Mouse (Mus musculus): ENCODE measurements around the gene Mfsd12. TPM values are rescaled to one million over a fixed set of nuclear protein-coding genes. Genes with fewer than 3 reads are reported as not detected.
A peak's percentile ranks its signal among the peaks of the same experiment; 100 is the strongest.

Mfsd12 gene
- polyA plus RNA-seq, 1 experiment from 2014 or later = 13.4 TPM

GRCm38 (mm10) chr10:81320550-81321347 lies 36.5 kb upstream of the Mfsd12 start, which contains the start of gene Cactin:
Gene Cactin, plus strand, starts transcription at chr10:81321103.
- ATAC-seq (ENCODE audit: insufficient number of reproducible peaks, low FRiP score) = peak; percentile 94
- peaks cover 48% of the 10 kb centered on the region for H3K4me1 ChIP-seq (replicated peaks)
- peak within 1 kb of the TSS; percentile 96 for H3K4me3 ChIP-seq
- WGBS = under 1% methylated on average over 68 of the region's 68 CpGs
- H3K9ac ChIP-seq = peak within 1 kb of the TSS; percentile 93
- H3K4me2 ChIP-seq = peak within 1 kb of the TSS; percentile 88
- no peaks in the 10 kb centered on the region for H3K27me3 ChIP-seq (replicated peaks)
- H3K9me3 ChIP-seq (replicated peaks) = no peaks in the 10 kb centered on the region
- H3K36me3 ChIP-seq = peaks cover 52% of the 10 kb centered on the region
- H3K27ac ChIP-seq (ENCODE audit: poor library complexity, severe bottlenecking) = peak within 1 kb of the TSS; percentile 85

- Histone ChIP-seq H3K4me2 (peak overlapping the region; percentile 88), H3K9ac (peak overlapping the region; percentile 93), H3K9me3 (replicated peaks) (no peaks in the 10 kb centered on the region), H3K4me1 (replicated peaks) (peaks cover 44% of the 10 kb centered on the region), H3K27me3 (replicated peaks) (no peaks in the 10 kb centered on the region), H3K36me3 (peaks cover 54% of the 10 kb centered on the region), H3K4me3 (peak overlapping the region; percentile 96), H3K27ac (ENCODE audit: poor library complexity, severe bottlenecking) (peak overlapping the region; percentile 85)
- 2% methylated on average over 20 of the region's 20 CpGs for WGBS
- no peak for ATAC-seq (ENCODE audit: insufficient number of reproducible peaks, low FRiP score)
Observed at GRCm38 (mm10) chr10:81321436-81321835, 35.9 kb upstream of the Mfsd12 start.

GRCm38 (mm10) chr10:81322444-81322843 lies 34.8 kb upstream of the Mfsd12 start:
- no peak for ATAC-seq (ENCODE audit: insufficient number of reproducible peaks, low FRiP score)
- H3K9me3 ChIP-seq (replicated peaks) = no peaks in the 10 kb centered on the region
- no peaks in the 10 kb centered on the region for H3K27me3 ChIP-seq (replicated peaks)
- H3K4me2 ChIP-seq = peak overlapping the region; percentile 88
- H3K36me3 ChIP-seq = peaks cover 63% of the 10 kb centered on the region
- WGBS = 94% methylated on average over 27 of the region's 27 CpGs
- H3K4me3 ChIP-seq = peak overlapping the region; percentile 96; the same call in 1 of the 2 replicates
- H3K9ac ChIP-seq = no peak overlapping the region; the same call in 1 of the 2 replicates
- H3K27ac ChIP-seq (ENCODE audit: poor library complexity, severe bottlenecking) = no peak overlapping the region
- peaks cover 43% of the 10 kb centered on the region for H3K4me1 ChIP-seq (replicated peaks)

GRCm38 (mm10) chr10:81323141-81323775 lies 34.0 kb upstream of the Mfsd12 start:
- Histone ChIP-seq H3K27me3 (replicated peaks) (no peaks in the 10 kb centered on the region), H3K9me3 (replicated peaks) (no peaks in the 10 kb centered on the region), H3K36me3 (peaks cover 57% of the 10 kb centered on the region), H3K4me3 (no peak overlapping the region), H3K4me1 (replicated peaks) (peaks cover 47% of the 10 kb centered on the region), H3K9ac (no peak overlapping the region), H3K27ac (ENCODE audit: poor library complexity, severe bottlenecking) (no peak overlapping the region), H3K4me2 (no peak overlapping the region)
- ATAC-seq (ENCODE audit: insufficient number of reproducible peaks, low FRiP score) = no peak
- 92% methylated on average over 23 of the region's 23 CpGs for WGBS

DNA sequence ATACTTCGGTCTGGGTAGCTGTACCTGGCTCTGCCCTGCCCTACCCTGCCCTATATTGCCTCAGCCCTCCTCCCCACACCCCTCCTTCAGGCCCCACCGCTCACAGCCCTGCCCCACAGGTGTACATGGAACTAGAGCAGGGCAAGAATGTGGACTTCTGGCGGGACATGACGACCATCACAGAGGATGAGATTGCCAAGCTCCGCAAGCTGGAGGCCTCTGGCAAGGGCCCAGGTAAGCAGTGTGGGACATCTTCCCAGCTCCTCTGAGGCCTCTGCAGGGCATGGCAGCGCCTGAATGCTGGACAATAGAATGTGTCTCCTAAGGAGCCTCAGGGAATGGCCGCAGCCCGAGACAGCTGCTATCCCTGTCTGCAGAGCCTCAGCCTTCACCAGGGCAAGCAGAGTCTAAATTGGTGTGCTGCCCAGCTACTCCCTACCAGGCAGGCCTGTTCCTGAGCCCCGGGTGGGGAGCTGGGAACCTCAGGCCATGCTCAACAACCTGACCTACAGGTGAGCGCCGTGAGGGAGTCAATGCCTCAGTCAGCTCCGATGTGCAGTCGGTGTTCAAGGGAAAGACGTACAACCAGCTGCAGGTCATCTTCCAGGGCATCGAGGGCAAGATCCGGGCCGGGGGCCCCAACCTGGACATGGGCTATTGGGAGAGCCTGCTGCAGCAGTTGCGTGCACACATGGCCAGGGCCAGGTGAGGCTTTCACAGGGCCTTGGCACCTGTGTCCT lies 33.3 kb upstream of the Mfsd12 start:
- peaks cover 52% of the 10 kb centered on the region for H3K36me3 ChIP-seq
- no peak overlapping the region for H3K9ac ChIP-seq
- WGBS = 94% methylated on average over 18 of the region's 18 CpGs
- peaks cover 47% of the 10 kb centered on the region for H3K4me1 ChIP-seq (replicated peaks)
- H3K9me3 ChIP-seq (replicated peaks) = no peaks in the 10 kb centered on the region
- ATAC-seq (ENCODE audit: insufficient number of reproducible peaks, low FRiP score) = no peak
- H3K4me3 ChIP-seq = no peak overlapping the region
- no peaks in the 10 kb centered on the region for H3K27me3 ChIP-seq (replicated peaks)
- H3K27ac ChIP-seq (ENCODE audit: poor library complexity, severe bottlenecking) = no peak overlapping the region
- no peak overlapping the region for H3K4me2 ChIP-seq

- H3K36me3 ChIP-seq = peaks cover 52% of the 10 kb centered on the region
- 97% methylated on average over 21 of the region's 21 CpGs for WGBS
- no peak overlapping the region for H3K9ac ChIP-seq
- H3K4me2 ChIP-seq = no peak overlapping the region
- H3K27me3 ChIP-seq (replicated peaks) = no peaks in the 10 kb centered on the region
- H3K4me1 ChIP-seq (replicated peaks) = peaks cover 49% of the 10 kb centered on the region
- no peak for ATAC-seq (ENCODE audit: insufficient number of reproducible peaks, low FRiP score)
- H3K27ac ChIP-seq (ENCODE audit: poor library complexity, severe bottlenecking) = no peak overlapping the region
- no peaks in the 10 kb centered on the region for H3K9me3 ChIP-seq (replicated peaks)
- H3K4me3 ChIP-seq = no peak overlapping the region
Observed at GRCm38 (mm10) chr10:81325176-81325575, 32.1 kb upstream of the Mfsd12 start.

DNA sequence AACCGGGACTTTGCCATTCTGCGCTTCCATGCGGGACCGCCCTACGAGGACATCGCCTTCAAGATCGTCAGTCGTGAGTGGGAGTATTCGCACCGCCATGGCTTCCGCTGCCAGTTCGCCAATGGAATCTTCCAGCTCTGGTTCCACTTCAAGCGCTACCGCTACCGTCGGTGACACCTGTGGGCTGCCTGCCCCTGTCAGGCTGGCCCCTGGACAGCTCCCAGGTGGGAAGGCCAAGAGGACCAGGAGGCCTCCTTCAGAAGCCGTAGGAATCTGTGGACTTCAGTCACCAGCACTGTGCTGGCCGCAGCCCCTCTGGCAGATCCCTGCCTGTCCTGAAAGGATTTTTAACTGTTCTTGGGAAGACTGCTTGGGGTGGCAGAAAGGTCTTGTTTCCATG lies 31.5 kb upstream of the Mfsd12 start:
- no peaks in the 10 kb centered on the region for H3K9me3 ChIP-seq (replicated peaks)
- peaks cover 52% of the 10 kb centered on the region for H3K36me3 ChIP-seq
- no peak for ATAC-seq (ENCODE audit: insufficient number of reproducible peaks, low FRiP score)
- no peaks in the 10 kb centered on the region for H3K27me3 ChIP-seq (replicated peaks)
- H3K4me3 ChIP-seq = no peak overlapping the region
- peaks cover 55% of the 10 kb centered on the region for H3K4me1 ChIP-seq (replicated peaks)
- H3K9ac ChIP-seq = no peak overlapping the region
- no peak overlapping the region for H3K4me2 ChIP-seq
- 94% methylated on average over 18 of the region's 18 CpGs for whole genome bisulfite sequencing
- H3K27ac ChIP-seq (ENCODE audit: poor library complexity, severe bottlenecking) = no peak overlapping the region

DNA sequence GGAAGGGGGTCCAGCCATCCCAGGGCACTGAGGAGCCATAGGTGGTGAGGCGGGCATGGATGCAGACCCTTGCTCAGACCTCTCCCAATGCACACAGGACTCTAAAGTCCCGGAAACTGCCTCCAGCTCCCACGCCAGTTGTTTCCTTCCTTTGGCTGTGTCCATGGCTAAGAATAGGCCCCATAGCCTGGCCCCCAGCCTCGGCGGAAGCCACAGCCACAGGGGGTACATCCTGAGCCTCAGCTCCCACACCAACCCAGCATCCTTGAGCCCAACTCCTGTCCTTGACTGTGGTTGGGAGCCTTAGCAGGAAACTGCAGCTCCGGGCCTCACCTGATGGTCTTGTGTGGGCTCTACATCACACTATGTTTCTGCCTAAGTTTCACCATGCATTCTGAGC lies 30.4 kb upstream of the Mfsd12 start:
- 64% methylated on average over 6 of the region's 6 CpGs for WGBS
- Histone ChIP-seq H3K9ac (peak overlapping the region; percentile 20; the same call in 1 of the 2 replicates), H3K4me2 (no peak overlapping the region), H3K27me3 (replicated peaks) (no peaks in the 10 kb centered on the region), H3K4me1 (replicated peaks) (peaks cover 52% of the 10 kb centered on the region), H3K4me3 (no peak overlapping the region), H3K36me3 (peaks cover 52% of the 10 kb centered on the region), H3K27ac (ENCODE audit: poor library complexity, severe bottlenecking) (peak overlapping the region; percentile 34; the same call in 1 of the 2 replicates), H3K9me3 (replicated peaks) (no peaks in the 10 kb centered on the region)
- ATAC-seq (ENCODE audit: insufficient number of reproducible peaks, low FRiP score) = no peak

DNA sequence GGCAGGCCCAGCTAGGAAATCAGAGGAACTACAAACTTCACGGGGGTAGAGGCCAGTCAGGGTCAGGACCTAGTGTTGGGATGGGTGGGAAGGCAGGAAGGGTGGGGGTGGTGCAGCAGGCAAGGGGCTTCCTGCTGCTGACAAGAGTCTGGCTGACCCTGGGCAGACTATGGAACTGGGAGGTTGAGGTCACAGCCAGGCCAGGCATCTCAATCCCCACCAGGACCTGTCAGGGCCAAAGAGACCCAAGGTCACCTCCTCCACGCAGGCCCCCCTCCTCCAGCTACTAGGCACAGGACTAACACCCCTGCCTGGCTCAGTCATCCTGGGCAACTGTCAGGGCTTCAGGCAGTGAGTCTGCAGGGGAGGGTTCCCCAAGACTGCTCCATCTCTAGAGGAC lies 29.3 kb upstream of the Mfsd12 start:
- Histone ChIP-seq H3K9me3 (replicated peaks) (no peaks in the 10 kb centered on the region), H3K4me1 (replicated peaks) (peaks cover 51% of the 10 kb centered on the region), H3K27ac (ENCODE audit: poor library complexity, severe bottlenecking) (peak overlapping the region; percentile 91), H3K4me2 (peak overlapping the region; percentile 47), H3K9ac (peak overlapping the region; percentile 54), H3K36me3 (peaks cover 44% of the 10 kb centered on the region), H3K4me3 (no peak overlapping the region), H3K27me3 (replicated peaks) (no peaks in the 10 kb centered on the region; the same call in 1 of the 2 replicates)
- whole genome bisulfite sequencing = 0% methylated on average over 2 of the region's 2 CpGs
- no peak for ATAC-seq (ENCODE audit: insufficient number of reproducible peaks, low FRiP score)

DNA sequence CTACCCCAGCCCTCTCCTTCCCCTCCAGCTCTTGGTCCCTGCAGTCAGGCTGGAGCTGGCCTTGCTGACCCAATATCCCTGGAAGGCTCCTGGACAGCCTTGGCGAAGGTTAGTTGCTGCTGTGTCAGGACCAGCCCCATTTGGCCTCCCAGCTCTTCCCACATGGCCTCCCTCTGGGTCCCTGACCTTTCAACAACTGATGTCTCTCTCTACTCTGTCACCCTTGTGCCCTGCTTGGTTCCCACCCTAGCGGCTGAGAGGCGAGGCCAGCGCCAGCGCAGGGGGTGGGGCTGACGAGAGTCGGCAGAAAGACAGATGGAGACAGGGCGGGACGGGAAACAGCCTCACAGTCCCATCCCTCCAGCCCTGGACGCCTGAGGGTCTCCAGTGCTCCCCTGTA lies 28.9 kb upstream of the Mfsd12 start, which contains the start of gene Tbxa2r:
Tbxa2r (plus strand) TSS at position 346 of the 400 bp plus-strand sequence.
- 5% methylated on average over 10 of the region's 10 CpGs for WGBS
- H3K4me2 ChIP-seq = peak within 1 kb of the TSS; percentile 47
- ATAC-seq (ENCODE audit: insufficient number of reproducible peaks, low FRiP score) = peak; percentile 24; the same call in 1 of the 2 replicates

More for the DNA sequence above, 28.9 kb upstream of the Mfsd12 start, which contains the start of gene Tbxa2r:
- Histone ChIP-seq H3K9me3 (replicated peaks) (no peaks in the 10 kb centered on the region), H3K9ac (peak within 1 kb of the TSS; percentile 54), H3K4me3 (peak within 1 kb of the TSS; percentile 14), H3K27me3 (replicated peaks) (no peaks in the 10 kb centered on the region; the same call in 1 of the 2 replicates), H3K4me1 (replicated peaks) (peaks cover 51% of the 10 kb centered on the region), H3K27ac (ENCODE audit: poor library complexity, severe bottlenecking) (peak within 1 kb of the TSS; percentile 91), H3K36me3 (peaks cover 44% of the 10 kb centered on the region)

Measured in heart, embryonic 12.5 days (tissue).